Mouse (Mus musculus): Measurements from ENCODE around the gene Dnmt1. TPM values are rescaled to one million over a fixed set of nuclear protein-coding genes. Genes with fewer than 3 reads are reported as not detected.

Gene Dnmt1
- polyA plus RNA-seq, 1 experiment from 2014 or later: 72.5 TPM

GRCm38 (mm10) chr9:20888386-20888765, 71.3 kb downstream of the Dnmt1 start:
- Histone ChIP-seq H3K27me3 (replicated peaks) (no peaks in the 10 kb centered on the region), H3K4me1 (replicated peaks) (peaks cover 14% of the 10 kb centered on the region), H3K9ac (peak overlapping the region; percentile 86), H3K4me2 (replicated peaks) (peak overlapping the region; percentile 66), H3K9me3 (no peaks in the 10 kb centered on the region), H3K4me3 (replicated peaks) (peak overlapping the region; percentile 92), H3K27ac (peak overlapping the region; percentile 91; the same call in 1 of the 2 replicates), H3K36me3 (peaks cover 31% of the 10 kb centered on the region)
- ATAC-seq: peak; percentile 47; the same call in 1 of the 2 replicates
- under 1% methylated on average over 30 of the region's 30 CpGs for WGBS

- H3K4me1 ChIP-seq (replicated peaks): peaks cover 13% of the 10 kb centered on the region
- H3K36me3 ChIP-seq: peaks cover 30% of the 10 kb centered on the region
- H3K9ac ChIP-seq: peak within 1 kb of the TSS; percentile 86
- no peaks in the 10 kb centered on the region for H3K9me3 ChIP-seq
- H3K4me3 ChIP-seq (replicated peaks): peak within 1 kb of the TSS; percentile 92
- under 1% methylated on average over 43 of the region's 43 CpGs for WGBS
- peak within 1 kb of the TSS; percentile 91 for H3K27ac ChIP-seq
- peak within 1 kb of the TSS; percentile 66 for H3K4me2 ChIP-seq (replicated peaks)
- H3K27me3 ChIP-seq (replicated peaks): no peaks in the 10 kb centered on the region
- ATAC-seq: peak; percentile 98
Observed at GRCm38 (mm10) chr9:20887704-20888385, 71.8 kb downstream of the Dnmt1 start, which contains the start of gene Ppan. Ppan (plus strand) TSS chr9:20888175.

- Histone ChIP-seq H3K9me3 (no peaks in the 10 kb centered on the region), H3K4me3 (replicated peaks) (no peak overlapping the region), H3K4me1 (replicated peaks) (peaks cover 11% of the 10 kb centered on the region), H3K27me3 (replicated peaks) (no peaks in the 10 kb centered on the region), H3K9ac (no peak overlapping the region), H3K27ac (no peak overlapping the region), H3K36me3 (peaks cover 28% of the 10 kb centered on the region), H3K4me2 (replicated peaks) (peak overlapping the region; percentile 66; the same call in 1 of the 2 replicates)
- no peak for ATAC-seq
- WGBS: 85% methylated on average over 6 of the region's 6 CpGs
Observed at GRCm38 (mm10) chr9:20887191-20887590, 72.5 kb downstream of the Dnmt1 start.

- no peak overlapping the region for H3K27ac ChIP-seq
- WGBS: 96% methylated on average over 2 of the region's 2 CpGs
- H3K27me3 ChIP-seq (replicated peaks): no peaks in the 10 kb centered on the region
- ATAC-seq: no peak
- peaks cover 11% of the 10 kb centered on the region for H3K4me1 ChIP-seq (replicated peaks)
- no peak overlapping the region for H3K4me2 ChIP-seq (replicated peaks)
- peaks cover 22% of the 10 kb centered on the region for H3K36me3 ChIP-seq
- no peak overlapping the region for H3K9ac ChIP-seq
- no peaks in the 10 kb centered on the region for H3K9me3 ChIP-seq
- H3K4me3 ChIP-seq (replicated peaks): no peak overlapping the region
Observed at GRCm38 (mm10) chr9:20886563-20886962, 73.1 kb downstream of the Dnmt1 start.

- Histone ChIP-seq H3K9ac (peak within 1 kb of the TSS; percentile 74), H3K4me2 (replicated peaks) (peak within 1 kb of the TSS; percentile 84), H3K27ac (peak within 1 kb of the TSS; percentile 94), H3K4me3 (replicated peaks) (peak within 1 kb of the TSS; percentile 44), H3K36me3 (no peaks in the 10 kb centered on the region), H3K4me1 (replicated peaks) (peaks cover 7% of the 10 kb centered on the region), H3K27me3 (replicated peaks) (no peaks in the 10 kb centered on the region), H3K9me3 (no peaks in the 10 kb centered on the region)
- no peak for ATAC-seq
- WGBS: 70% methylated on average over 13 of the region's 13 CpGs
Observed at GRCm38 (mm10) chr9:20879097-20879792, 80.4 kb downstream of the Dnmt1 start, which contains the start of gene Angptl6. Angptl6 (minus strand) TSS chr9:20879727.

GRCm38 (mm10) chr9:20878710-20879065, 81.0 kb downstream of the Dnmt1 start:
- ATAC-seq: peak; percentile 2; the same call in 1 of the 2 replicates
- peak overlapping the region; percentile 94 for H3K27ac ChIP-seq
- peak overlapping the region; percentile 44 for H3K4me3 ChIP-seq (replicated peaks)
- WGBS: 10% methylated on average over 10 of the region's 10 CpGs
- H3K27me3 ChIP-seq (replicated peaks): no peaks in the 10 kb centered on the region
- peaks cover 7% of the 10 kb centered on the region for H3K4me1 ChIP-seq (replicated peaks)
- peak overlapping the region; percentile 74 for H3K9ac ChIP-seq
- H3K36me3 ChIP-seq: no peaks in the 10 kb centered on the region
- H3K4me2 ChIP-seq (replicated peaks): peak overlapping the region; percentile 84
- H3K9me3 ChIP-seq: no peaks in the 10 kb centered on the region

- Histone ChIP-seq H3K9me3 (no peaks in the 10 kb centered on the region), H3K4me2 (replicated peaks) (peak overlapping the region; percentile 84), H3K4me3 (replicated peaks) (peak overlapping the region; percentile 44), H3K9ac (peak overlapping the region; percentile 74), H3K27me3 (replicated peaks) (no peaks in the 10 kb centered on the region), H3K36me3 (no peaks in the 10 kb centered on the region), H3K27ac (peak overlapping the region; percentile 94), H3K4me1 (replicated peaks) (peaks cover 7% of the 10 kb centered on the region)
- peak; percentile 97 for ATAC-seq
- under 1% methylated on average over 69 of the region's 69 CpGs for WGBS
Observed at GRCm38 (mm10) chr9:20878041-20878709, 81.5 kb downstream of the Dnmt1 start.

GRCm38 (mm10) chr9:20877118-20878040, 82.3 kb downstream of the Dnmt1 start:
- peak overlapping the region; percentile 44 for H3K27ac ChIP-seq

GRCm38 (mm10) chr9:20876318-20877117, 83.2 kb downstream of the Dnmt1 start:
- no peaks in the 10 kb centered on the region for H3K9me3 ChIP-seq
- no peak overlapping the region for H3K4me3 ChIP-seq (replicated peaks)
- ATAC-seq: no peak
- no peaks in the 10 kb centered on the region for H3K27me3 ChIP-seq (replicated peaks)
- no peak overlapping the region for H3K27ac ChIP-seq
- 66% methylated on average over 8 of the region's 9 CpGs for WGBS
- 0 out of 2 replicates have a peak overlapping the region, but pooled peaks have one; percentile 28 for H3K9ac ChIP-seq
- peaks cover 7% of the 10 kb centered on the region for H3K4me1 ChIP-seq (replicated peaks)
- H3K36me3 ChIP-seq: no peaks in the 10 kb centered on the region
- no peak overlapping the region for H3K4me2 ChIP-seq (replicated peaks)

More at GRCm38 (mm10) chr9:20877118-20878040, 82.3 kb downstream of the Dnmt1 start:
- no peaks in the 10 kb centered on the region for H3K9me3 ChIP-seq
- peak overlapping the region; percentile 38 for H3K9ac ChIP-seq
- no peaks in the 10 kb centered on the region for H3K27me3 ChIP-seq (replicated peaks)
- peak overlapping the region; percentile 44 for H3K4me3 ChIP-seq (replicated peaks)
- WGBS: 38% methylated on average over 14 of the region's 14 CpGs
- ATAC-seq: no peak
- H3K36me3 ChIP-seq: no peaks in the 10 kb centered on the region
- H3K4me1 ChIP-seq (replicated peaks): peaks cover 7% of the 10 kb centered on the region
- H3K4me2 ChIP-seq (replicated peaks): peak overlapping the region; percentile 84

GRCm38 (mm10) chr9:20875021-20875790, 84.5 kb downstream of the Dnmt1 start:
- H3K27me3 ChIP-seq (replicated peaks): no peaks in the 10 kb centered on the region
- WGBS: 69% methylated on average over 23 of the region's 23 CpGs
- no peak overlapping the region for H3K4me3 ChIP-seq (replicated peaks)
- H3K9ac ChIP-seq: no peak overlapping the region
- ATAC-seq: no peak
- H3K4me1 ChIP-seq (replicated peaks): peaks cover 7% of the 10 kb centered on the region
- H3K4me2 ChIP-seq (replicated peaks): no peak overlapping the region
- H3K36me3 ChIP-seq: no peaks in the 10 kb centered on the region
- no peaks in the 10 kb centered on the region for H3K9me3 ChIP-seq
- H3K27ac ChIP-seq: no peak overlapping the region

Data from intestine, embryonic 15.5 days (tissue).